Mouse (Mus musculus): ENCODE data around the gene Sbds.

Gene Sbds

DNA sequence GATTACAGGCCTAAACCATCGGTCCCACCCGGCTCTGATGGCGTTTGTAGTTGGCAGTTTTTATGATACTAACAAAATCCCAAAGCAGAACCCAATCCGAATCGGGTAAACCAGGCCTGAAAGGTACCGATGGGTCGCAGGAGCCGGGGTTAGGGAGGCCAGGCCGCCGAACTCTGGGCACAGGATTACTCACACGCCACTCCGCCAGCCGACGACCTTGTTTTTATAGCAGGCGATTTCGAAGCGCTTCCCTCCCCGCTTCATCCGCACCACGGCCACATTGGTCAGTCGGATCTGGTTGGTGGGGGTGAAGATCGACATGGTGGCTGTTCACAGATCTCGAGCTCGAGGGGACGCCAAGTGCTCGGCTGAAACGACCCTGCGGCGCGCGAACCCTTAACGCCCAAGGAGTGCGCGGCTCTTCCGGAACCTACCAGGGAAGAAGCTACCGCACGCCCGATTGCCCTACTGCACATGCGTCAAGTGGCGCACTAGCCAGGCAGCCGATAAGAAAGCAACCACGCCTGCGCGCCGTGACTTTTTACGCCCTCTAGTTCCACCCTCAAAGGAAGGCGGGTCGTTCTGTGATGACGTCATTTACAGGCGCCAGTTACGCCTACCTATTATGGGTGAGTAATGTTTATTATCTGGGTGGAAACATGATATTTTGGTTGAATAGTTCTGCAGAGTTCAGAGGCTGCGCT lies at the start of gene Sbds, which contains the start of gene Tyw1:
Gene Sbds, minus strand, starts transcription at position 514 of the 704 bp plus-strand sequence.
Gene Tyw1, plus strand, starts transcription at position 603 of the 704 bp plus-strand sequence.
- DNase-seq: peak; percentile 98 to 99

DNA sequence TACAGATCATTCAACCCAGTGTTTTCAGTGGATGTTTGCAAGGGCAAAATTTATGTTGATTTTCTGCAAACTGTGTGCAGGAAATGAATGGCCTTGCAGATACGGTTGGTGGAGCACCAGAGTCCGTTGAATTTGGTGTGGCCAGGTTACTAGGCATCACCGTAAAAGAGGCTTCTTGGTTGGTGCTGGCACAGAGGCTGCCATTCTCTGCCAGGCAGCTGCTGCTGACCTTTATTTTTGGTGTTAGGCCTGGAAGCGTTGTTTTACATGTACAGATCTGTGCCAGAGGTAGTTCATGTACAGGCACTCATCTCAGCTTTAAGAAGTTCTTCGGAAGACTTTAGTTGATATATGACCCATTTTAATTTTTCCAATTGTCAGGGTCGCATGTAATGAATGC lies 48.3 kb upstream of the Sbds start:
- DNase-seq: no peak

DNA sequence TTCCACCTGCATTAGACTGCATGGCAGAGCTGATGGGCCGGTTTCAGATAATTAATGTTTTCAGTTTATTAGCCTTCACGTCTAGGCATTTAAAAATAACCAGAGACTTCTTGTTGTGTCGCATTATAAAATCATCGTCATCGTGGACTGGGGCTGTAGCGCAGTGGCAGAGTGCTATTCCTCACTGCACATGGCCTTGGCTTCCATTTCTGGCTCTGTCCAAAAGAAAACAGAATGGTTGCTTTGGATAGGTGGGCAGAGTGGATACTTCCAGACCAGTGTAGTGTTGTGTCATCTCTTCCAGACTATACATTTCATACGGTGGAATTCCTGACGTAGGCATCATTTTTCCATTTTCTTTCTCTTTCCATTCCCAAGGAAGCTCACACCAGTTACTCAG lies 44.2 kb upstream of the Sbds start:
- no peak for DNase-seq

DNA sequence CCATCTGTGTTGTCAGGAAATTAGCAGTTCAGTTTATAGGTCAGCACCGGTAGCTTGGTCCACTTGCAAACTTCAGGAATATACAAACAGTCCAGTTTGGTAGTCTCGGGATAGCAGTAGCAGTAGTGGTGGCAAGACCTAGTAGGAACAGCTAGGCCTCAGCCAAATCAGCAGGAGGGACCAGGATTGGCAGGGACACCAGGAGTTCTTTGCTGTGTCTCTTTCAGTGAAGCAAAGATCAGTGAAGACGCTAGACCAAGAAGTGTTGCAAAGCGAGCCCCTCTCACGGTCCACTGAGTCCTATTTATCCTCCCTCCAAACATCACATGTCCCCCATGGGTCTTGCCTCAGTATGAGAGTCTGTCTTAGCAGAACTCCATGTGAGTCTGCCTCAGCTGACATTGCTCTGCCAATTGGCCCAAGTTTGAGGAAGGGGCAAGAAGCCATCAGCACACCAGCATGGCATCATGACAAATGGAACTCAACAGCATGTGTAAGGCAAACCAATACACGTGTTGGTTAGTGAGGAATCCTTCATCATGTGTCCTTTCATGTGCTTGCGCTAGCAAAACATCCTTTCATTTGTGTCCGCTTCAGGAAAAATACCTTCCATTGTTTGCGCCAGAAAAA lies 43.6 kb upstream of the Sbds start:
- no peak for DNase-seq

DNA sequence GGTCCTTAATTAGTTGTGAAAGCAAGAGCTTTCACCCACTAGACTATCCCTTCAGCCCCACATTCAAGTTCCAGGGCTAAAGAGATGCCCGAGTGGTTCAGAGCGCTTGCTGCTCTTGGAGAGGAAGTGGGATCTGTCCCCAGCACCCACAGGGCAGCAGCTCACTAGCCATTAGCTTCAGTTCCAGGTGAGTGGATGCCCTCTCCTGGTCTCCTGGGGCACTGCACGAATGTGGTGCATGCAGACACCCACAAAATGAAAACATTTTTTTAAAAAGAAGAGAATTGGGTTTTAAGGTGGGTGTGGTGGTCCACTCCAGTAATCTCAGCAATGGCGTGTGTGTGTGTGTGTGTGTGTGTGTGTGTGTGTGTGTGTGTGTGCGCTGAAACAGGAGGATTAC lies 40.7 kb upstream of the Sbds start:
- DNase-seq: no peak

DNA sequence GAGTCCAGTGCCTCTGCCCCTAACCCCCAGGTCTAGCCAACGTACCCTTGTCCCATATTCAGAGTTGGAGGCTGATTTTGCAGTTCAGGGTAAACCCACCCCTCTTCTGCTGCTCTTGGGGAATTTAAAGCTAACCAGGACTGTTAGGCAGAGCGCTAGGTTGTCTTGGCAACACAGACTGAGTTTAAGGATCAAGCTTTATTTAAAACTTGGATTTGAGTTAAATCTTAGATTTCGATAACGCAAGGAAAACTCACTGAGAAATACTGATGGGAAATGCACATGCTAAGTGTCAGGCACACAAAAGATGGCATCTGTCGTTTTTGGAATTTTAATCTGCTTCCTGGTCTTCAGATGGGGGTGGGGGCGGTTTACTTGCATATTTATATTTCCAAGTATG lies 39.3 kb upstream of the Sbds start:
- DNase-seq: no peak

DNA sequence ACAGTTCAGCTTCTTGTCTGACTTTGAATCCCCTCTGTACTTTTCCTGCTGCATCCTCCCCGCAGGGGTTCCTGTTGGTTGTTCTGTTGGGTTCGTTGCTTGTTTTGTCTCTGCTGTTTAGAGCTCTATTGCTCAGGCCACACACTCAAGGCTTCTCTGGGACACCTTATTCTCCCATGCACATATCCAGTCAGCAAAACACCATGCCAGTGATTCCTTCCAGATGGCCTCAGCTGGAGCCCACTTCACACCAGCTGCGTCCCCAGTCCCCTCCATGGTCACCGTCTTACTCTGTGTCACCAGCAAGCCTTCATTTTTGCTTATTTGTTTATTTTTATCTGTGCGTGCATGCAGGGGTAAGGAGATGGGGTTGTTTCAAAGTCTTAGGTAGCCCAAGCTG lies 38.6 kb upstream of the Sbds start:
- no peak for DNase-seq

DNA sequence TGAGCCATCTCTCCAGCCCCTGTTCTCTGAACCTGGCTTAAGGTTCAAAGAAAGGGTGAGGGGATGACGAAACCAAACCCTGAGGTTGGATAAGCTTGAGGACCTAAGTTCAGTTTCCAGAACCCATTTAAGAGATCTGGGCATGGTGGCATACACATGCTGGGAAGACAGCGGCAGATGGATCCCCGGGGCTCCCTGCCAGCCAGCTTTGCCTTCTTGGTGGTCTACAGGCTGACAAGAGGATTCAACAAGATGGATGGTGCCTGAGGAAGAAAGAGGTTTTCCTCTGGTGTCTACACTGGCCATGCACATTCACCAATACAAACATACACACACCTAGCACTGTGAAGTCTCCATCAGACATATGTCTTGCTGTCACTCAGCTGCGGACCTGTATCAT lies 37.6 kb upstream of the Sbds start:
- DNase-seq: no peak

DNA sequence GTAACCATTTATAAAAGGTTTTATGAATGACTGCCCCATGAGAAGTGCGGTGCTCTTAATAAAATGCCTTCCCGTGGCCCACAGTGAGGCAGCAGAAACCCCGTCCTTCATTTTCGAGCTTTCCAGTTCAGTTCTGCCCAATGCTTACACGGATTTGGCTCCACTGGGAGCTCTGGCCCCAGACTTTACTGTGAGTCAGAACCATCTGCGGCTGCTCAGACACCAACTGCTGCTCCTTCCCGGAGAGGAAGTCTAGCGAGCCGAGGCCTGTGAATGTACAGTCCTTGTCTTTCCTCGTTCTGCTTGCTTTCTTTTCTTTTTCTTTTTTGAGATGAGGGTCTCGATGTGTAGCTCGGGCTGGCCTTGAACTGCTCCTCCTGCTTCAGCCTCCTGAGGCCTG lies 35.4 kb upstream of the Sbds start:
- DNase-seq: no peak

DNA sequence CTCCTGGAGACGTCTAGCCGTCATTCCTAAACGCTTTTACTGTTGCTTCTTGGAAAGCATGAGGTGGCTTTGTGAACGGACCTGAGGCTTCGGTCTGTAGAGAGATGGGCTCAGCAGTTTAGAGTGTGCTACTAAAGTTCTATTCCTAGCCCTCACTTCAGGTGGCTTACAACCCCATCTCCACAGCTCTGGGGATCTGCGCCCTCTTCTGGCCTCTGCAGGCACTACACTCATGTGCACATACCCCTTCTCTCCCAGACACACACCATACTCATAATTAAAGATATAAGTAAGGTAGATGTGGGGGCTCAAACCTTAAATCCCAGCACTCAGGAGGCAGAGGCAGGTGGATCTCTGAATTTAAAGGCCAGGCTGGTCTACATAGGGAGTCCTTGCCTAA lies 34.9 kb upstream of the Sbds start:
- no peak for DNase-seq

DNA sequence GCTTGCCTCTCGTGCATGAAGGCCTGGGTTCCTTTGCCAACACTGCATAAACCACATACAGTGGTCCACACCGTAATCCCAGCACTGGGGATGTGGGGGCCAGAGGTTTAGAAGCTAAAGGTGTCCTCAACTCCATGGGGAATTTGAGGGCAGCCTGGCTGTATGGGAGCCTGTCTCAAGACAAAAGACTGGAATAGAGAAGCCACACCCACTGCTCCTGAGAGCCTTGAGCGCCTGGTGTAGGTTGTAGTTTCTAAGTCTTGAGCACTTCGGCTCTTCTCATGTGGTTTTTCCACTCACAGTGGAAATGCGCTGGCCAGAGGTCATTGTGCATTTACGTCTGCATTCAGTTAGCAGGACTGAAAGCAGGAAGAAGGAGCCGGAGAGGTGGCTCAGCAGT lies 32.8 kb upstream of the Sbds start:
- DNase-seq: no peak

DNA sequence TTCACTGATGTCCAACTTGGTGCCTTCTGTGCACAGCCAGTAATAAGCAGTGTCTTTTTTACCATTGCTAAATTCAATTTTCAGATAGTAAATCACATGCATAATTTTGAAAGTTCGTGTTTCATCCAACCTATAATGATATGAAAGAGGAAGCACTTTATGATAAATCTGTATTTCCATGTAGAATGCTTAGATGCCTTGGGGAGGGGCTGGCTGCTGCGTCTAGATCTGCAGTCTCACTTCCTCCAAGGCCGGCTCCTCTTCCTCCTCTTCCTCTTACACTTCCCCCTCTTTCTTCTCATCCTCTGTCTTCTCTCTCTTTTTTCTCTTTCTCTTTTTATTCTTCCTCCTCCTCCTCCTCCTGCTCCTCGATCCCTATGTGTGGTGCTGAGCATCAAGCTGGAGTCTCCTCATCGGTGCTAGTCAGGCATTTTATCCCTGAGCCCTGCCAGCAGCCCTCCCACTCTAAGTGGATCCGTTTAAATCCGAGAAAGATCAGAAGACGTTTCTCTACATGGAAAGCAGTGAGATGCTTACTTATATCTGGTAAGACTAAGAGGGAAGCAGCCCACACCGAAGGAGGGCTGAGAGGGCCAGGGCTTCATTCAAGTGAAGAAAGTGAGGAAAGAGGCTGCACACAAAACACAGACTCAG lies 27.9 kb upstream of the Sbds start:
- DNase-seq: no peak

DNA sequence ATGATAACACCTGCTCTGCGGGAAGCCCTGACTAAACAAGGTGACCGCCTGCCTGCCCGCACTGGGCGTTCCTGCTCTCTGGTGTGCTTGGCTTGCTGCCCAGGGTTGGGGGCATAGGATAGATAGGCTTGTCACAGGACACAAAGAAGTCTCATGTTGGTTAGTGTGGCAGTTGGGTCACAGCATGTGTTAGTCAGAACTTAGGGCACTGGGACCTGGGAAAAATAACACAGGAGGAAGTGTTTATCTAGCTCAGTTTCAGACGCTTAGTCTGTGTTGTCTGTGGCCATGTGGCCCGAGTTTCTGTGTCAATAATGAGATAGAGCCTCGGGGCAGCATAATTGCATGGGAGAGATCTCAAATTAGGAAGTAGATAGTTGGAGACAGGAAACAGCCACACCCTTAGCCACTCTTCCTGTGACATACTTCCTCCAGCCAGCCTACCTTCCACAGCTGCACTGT lies 22.7 kb upstream of the Sbds start:
- DNase-seq: no peak

DNA sequence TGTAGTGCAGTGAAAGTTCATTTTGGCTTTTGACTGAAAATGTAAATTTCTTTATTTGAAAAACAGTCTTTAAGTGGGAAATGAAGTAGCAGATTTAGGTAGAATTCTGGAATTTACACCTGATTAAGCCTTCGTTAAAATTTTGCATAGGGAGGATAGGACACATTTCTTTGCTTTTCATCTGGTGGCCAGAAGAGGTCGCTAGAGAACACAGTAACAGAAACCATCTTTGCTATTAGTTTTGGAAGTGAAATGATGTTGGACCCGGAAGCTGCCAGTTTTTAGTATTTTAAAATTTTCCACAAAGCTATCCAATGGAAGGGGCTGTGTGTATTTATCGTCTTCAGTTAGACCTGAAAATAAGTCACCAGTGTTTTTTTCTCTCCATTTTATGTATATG lies 20.2 kb upstream of the Sbds start:
- DNase-seq: no peak

DNA sequence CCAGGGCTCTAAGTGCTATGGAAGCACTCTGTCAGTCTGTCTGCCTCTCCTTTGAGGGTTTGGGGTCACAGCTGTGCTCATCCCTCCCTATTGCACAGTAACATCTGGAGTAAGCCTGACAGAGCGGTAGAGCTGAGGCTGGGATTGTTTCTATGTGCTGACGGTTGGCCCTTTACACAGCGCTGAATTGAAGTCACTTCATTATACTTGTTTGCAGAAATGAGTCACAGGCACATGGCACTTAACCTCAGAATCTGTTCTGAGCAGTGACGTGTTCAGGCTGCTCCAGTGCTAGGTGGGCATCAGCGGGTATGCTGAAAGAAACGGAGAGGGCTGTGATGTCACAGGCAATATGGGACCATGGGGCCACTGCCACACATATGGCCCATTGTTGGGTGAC lies 17.7 kb upstream of the Sbds start:
- DNase-seq: no peak

DNA sequence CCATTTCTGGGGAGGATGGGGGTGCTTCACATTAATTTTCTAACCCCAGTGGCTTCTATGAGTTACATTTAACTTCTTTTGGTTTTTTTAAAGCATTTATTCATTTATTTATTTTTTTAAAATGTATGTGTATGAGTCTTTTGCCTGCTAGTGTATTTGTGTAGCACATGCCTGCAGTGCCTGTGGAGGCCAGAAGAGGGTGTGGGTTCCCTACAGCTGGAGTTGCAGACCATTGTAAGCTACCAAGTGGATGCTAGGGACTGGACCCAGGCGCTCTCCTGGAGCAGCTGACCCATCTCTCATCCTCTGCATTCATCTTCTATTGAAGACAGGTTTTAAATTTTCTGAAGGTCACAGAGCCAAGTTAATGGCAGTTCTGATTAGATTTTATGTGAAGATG lies 17.0 kb upstream of the Sbds start:
- DNase-seq: no peak

DNA sequence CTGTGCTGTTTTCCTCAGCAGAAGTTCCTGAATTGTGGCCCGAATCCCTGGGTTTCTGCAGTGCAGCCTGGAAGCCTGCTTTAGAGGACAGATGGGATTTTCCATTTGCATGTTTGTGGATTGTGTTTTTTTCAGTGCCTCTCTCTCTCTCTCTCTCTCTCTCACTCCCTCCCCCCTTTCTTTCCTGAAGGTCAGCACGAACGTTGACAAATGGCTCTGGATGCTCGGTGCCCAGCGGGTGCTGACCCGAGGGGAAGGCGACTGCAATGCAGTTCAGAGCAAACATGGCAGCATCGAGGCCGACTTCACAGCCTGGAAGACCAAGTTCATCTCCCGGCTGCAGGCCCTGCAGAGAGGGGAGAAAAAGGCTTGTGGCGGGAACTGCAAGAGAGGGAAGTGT lies 13.6 kb upstream of the Sbds start:
- DNase-seq: no peak

DNA sequence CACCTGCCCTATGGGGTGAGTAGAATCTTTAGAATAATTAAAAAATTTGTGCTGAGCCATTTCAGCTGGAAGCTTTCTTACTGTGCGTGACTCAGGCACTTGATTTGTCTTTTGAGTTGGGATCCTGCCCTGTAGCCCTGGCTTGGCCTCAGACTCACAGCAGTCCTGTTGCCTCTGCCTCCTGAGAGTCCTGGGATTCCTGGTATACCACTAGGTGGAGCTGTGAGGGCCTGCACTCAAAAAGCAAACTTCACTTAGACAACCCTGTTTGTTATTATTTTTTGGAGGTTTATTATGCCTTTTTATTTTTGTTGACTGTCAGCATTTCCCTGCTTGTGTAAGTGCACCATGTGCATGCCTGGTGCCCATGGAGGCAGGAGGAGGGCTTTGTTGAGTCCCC lies 12.0 kb upstream of the Sbds start:
- DNase-seq: no peak

DNA sequence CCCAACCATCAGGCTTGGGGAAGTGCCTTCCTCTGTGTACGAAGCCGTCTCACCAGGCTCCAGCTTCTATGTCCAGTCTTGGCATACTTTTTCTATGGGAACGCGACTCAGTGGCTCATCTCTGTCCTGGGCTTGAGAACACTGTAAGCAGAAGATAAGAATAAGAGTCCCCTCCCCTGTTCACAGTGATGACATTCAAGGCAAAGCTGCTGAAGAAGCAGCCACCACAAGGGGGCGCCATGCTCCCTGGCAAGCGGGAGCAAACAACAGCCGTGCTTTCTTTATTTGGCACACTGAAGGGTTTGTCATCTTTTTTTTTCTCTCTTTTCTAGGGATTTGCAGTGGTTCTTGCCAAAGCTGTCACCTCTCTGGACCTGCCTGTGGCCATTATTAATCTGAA lies 11.3 kb upstream of the Sbds start:
- no peak for DNase-seq

DNA sequence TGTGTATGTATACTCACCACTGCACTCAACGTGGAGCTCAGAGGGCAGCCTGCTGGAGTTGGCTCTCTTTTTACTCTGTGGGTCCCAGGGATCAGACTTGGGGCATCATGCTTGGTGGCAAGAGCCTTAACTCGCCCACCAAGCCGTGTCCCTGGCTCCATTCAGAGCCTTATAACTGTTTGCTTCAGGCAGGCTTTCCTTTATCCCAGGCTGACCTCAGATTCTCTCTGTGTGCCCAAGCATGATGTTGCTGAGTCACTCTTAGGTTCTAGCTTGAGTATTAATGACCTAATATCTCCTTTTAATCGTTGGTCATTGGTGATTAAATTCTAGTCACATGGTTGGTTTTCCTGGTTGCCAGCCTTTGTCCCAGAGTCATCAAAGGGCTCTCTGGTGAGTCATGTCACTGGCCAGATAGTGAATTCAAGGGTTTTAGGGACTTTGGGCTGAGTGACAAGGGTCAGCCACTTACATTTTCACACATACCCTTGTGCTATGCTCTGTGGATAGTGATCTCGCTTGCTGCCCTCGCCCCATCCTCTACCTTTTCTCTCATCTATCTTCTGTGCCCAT lies 9.2 kb upstream of the Sbds start:
- DNase-seq: no peak

DNA sequence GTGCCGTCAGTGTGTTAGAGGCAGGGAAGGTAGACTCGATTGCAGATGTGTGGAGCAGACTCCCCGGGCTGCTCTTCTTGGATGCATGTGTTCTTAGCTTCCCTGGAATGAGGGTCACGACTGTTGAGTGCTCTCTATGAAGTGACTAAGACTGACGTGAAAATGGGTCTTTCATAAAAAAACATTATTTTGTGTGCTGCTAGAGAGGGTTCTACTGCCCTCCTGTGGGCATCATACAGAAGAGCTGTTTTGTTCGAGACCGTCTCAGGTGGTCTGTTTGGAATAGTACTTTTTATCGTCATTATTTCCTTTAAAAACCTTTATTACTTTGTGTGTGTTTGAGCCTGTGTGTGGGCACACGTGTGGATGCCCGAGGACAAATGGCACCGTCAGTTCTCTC lies 8.1 kb upstream of the Sbds start:
- no peak for DNase-seq

DNA sequence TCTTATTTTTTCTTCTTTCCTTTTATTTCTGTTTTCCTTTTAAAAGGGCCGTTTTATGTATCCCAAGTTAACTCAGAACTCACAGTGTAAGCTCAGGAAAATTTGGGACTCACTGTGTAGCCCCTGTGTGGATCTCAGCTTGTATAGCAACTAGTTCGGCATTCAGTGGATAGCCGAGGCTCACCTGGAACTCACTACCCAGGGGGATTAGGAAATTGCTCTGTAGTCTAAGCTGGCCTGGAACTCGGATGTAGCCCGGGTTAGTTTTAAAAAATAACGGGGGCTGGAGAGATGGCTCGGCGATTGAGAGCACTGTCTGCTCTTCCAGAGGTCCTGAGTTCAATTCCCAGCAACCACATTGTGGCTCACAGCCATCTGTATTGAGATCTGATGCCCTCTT lies 2.0 kb upstream of the Sbds start:
- no peak for DNase-seq

DNA sequence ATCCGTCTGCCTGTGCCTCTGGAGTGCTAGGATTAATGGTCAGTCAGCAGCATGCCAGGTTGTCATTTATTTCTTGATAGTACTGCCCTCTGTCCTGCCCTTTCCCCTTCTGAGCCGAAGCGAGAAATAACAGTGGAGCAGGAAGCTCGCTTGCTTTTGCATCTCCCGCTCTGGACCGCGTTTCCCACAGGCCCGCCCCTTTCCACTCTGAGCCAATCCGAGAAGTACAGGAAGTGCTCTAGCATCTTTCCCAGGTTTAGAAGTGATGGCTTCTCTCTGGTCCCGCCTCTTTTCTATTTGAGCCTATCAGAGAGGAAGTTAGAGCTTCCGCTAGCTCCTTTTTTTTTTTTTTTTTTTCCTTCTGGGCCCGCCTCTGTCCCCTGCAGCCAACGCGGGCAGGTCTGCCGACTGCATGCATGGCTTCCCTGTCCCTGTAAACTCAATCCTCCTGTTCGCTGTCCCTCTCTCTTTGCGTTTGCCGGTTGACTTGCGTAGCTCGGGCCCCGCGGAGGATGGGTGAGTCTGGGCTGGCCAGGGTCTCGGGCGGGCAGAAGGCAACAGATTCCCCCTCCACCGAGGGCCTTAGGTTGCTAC lies 1.4 kb upstream of the Sbds start:
- DNase-seq: peak; percentile 97 to 98

All from lung, adult 18-20 months (tissue).